Mouse (Mus musculus) retina, postnatal 1 day (tissue): ENCODE measurements at regions not wholly inside any gene's neighbourhood (a gene's known extent, or its start where the extent isn't known, plus 50 kb on each side); places are given as distances from the start of the nearest gene placed in this dataset.

Experiments used
- DNase-seq: peaks from one replicate; pipeline ENCODE4 v3.0.0-alpha.2; 2012

DNA sequence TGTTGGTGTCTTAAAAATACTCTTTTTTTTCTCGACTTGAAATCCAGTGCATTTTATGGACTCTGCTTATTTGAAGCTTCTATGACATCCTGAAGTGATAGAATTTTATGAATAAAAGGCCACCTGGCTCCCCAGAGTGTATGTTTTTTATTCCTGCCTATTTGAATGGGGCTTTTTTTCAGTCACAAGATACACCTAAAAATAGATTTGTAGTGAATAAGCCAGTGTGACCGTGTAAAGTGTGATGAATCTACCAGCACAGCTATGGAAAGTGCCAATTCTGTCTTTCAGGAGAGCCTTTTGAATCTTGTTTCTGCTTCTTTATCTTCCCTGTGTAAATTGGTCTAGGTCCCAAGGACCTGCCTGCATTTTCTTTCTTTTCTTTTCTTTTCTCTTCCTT is 119.8 kb upstream of the Pex5l start:
- no peak for DNase-seq

DNA sequence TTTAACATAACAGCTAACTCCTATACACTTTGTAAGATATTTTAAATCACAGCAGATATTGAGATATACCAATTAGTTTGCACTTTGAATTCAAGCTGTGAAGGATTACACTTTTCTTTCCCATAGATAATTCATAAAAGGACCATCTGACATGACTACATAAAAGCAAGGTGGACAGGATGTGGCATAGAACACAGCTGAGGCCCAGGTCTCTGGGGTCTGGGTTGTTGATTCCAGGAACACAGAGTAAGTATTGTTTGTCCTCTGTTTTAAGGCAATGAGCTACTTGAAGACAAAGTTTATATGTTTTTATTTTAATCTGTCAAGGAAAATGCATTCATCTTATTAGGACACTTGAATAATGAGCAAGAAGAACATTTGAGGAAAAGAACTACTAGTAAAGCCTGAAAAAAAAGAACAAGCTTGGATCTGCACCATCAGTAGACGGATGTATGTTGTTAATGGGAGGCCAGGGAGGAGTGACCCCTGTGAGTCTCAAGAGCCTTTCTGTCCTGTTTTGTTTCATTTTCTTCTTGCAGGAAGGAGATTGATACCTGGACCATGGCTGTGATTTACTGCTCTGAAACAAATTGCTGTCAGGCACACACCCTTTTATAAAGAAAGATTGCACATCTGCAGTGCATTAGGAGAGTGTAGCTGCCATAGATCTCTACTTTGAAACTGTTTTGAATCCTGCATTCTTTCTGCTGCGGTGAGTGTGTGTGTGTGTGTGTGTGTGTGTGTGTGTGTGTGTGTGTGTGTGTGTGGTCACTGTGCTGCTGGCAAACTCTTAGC is 76.4 kb upstream of the Pex5l start:
- DNase-seq: no peak

DNA sequence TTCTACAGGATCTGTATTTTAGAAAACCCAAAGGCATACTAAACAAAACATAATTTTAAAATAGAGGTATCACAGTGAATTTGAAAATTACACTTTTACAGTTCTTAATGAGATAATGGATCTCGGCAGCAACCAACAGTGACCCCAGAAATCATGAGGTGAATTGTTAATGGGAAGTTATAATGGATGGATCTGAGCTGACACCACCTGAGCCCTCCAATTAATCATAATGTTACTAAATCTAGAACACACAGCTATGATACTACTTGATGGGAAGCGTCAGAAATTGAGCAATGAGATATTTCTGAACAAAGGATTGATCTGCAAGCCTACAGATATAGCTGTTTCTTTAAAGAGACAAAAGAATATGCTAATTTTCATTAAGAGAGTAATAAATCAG is 75.2 kb upstream of the Pex5l start:
- DNase-seq: no peak

DNA sequence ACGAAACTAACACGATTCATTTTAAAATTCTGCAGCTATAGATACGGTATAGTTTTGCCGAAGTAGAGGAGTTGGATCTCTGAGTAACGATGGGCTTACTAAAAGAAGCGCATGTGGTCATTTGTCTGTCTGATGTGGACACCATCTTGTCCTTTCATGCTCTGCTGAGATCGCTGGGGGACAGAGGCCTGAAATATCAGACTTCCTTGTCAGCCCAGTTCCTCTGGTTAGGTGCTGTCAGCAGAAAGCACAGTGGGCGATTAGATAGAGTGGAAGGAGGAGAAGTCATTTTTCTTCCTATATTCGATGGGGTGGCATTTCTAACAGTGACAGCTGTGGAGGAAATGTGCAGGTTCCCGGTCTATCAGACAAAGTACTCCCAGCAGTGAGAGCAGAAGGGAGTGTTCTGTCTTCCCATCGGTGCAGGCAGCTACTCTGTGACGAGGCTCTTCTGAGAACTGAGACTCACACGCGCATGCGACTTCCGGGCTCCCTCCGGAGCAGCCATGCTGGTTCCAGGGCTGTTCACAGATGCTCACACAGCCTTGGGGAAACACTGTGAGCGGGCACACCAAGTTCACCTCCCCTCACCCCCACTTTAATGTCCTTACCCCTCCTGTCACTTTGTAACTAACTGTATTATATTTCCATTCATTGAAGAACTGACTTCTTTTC is 74.5 kb upstream of the Pex5l start:
- DNase-seq: peak; percentile 17

DNA sequence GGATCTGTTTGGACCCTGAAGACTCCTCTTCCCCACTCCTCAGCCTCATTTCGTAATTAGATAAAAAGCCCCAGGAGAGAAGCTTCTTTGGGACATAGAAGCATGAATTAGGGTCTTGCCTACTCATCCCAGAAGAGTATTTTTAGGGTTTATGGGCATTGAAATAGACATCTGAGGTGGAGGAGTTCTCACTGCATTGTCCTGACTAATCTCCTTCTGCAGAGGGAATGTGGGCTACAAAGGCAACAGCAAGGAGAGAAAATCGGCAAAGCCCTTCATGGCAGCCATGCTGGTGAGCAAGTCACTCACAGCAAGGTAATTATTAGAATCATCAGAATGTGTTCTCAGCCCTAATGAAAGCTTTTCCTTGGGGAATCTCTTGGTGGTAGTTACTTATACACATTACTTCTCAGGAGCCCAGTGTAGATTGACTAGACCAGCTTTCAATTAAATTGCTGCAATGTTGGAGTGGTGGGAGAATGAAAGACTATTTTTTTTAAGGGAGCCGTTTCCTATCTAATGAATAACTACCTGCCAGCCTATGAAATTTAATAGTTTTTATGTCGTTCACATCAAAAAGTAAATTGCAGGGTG is 68.3 kb upstream of the Pex5l start:
- DNase-seq: no peak
